Mouse (Mus musculus) midbrain, embryonic 16.5 days (tissue): ENCODE results near the gene Pcdh7. TPM values are rescaled to one million over a fixed set of nuclear protein-coding genes. Genes with fewer than 3 reads are reported as not detected.
A peak's percentile ranks its signal among the peaks of the same experiment; 100 is the strongest.

Experiments used
- ATAC-seq: fragments of 200-750 bp; cut with Nextera tagmentation; 2 replicates; pipeline ENCODE4 v1.8.0; 2017; ENCODE audit warnings: moderate TSS enrichment
- H3K27ac ChIP-seq: fragments of 300-500 bp; sonication (generic); 2 replicates; pipeline ENCODE4 v1.5.1; 2014; ENCODE audit warnings: mild to moderate bottlenecking, low read length, mixed read lengths
- H3K27me3 ChIP-seq: fragments of 300-500 bp; sonication (generic); 2 replicates; pipeline ENCODE4 v1.6.1; 2014; ENCODE audit warnings: low read depth, low read length, mixed read lengths; ENCODE audit not compliant: control insufficient read depth, insufficient read depth
- H3K36me3 ChIP-seq: fragments of 300-500 bp; sonication (generic); 2 replicates; pipeline ENCODE4 v1.6.1; 2014; ENCODE audit warnings: mild to moderate bottlenecking, low read length, moderate library complexity, mixed read lengths; ENCODE audit not compliant: control insufficient read depth, insufficient read depth
- H3K4me1 ChIP-seq: fragments of 300-500 bp; sonication (generic); 2 replicates; pipeline ENCODE4 v1.6.1; 2014; ENCODE audit warnings: mild to moderate bottlenecking, low read length, mixed read lengths; ENCODE audit not compliant: control insufficient read depth, insufficient read depth
- H3K4me2 ChIP-seq: fragments of 300-500 bp; sonication (generic); 2 replicates; pipeline ENCODE4 v1.6.1; 2014; ENCODE audit warnings: mild to moderate bottlenecking, low read length, mixed read lengths
- H3K4me3 ChIP-seq: fragments of 300-500 bp; sonication (generic); 2 replicates; pipeline ENCODE4 v1.5.1; 2014; ENCODE audit warnings: low read depth, mild to moderate bottlenecking, low read length, moderate library complexity, mixed read lengths
- H3K9ac ChIP-seq: fragments of 300-500 bp; sonication (generic); 2 replicates; pipeline ENCODE4 v1.6.1; 2014; ENCODE audit warnings: low read depth, low read length, mixed read lengths
- H3K9me3 ChIP-seq: fragments of 300-500 bp; sonication (generic); replicated peaks from 2 replicates; pipeline ENCODE4 v1.6.1; 2014; ENCODE audit warnings: mild to moderate bottlenecking, low read length, mixed read lengths; ENCODE audit not compliant: control insufficient read depth, poor library complexity, severe bottlenecking
- WGBS: fragments of 180-500 bp; shearing (Covaris S2); extraction: QIAGEN DNeasy Blood & Tissue Kit; methylation state at CpG from one replicate; pipeline ENCODE4 v1.1.7; 2014; 5-methylcytosine and 5-hydroxymethylcytosine counted together
- polyA plus RNA-seq: library from polyadenylated mRNA; unstranded; fragments of >200 nt; fragmentation: Nextera tagmentation; extraction: Ambion mirVana; gene quantifications from 2 replicates; pipeline ENCODE4 v1.2.1, GENCODE M21; 2015

The Pcdh7 gene
- polyA plus RNA-seq, 1 experiment from 2014 or later = 23.5 TPM

- Histone ChIP-seq H3K9ac (no peak overlapping the region), H3K4me2 (no peak overlapping the region), H3K9me3 (no peaks in the 10 kb centered on the region), H3K4me1 (peaks cover 5% of the 10 kb centered on the region; the same call in 1 of the 2 replicates), H3K4me3 (no peak overlapping the region), H3K27me3 (no peaks in the 10 kb centered on the region), H3K36me3 (no peaks in the 10 kb centered on the region), H3K27ac (no peak overlapping the region)
- WGBS = 67% methylated on average over 6 of the region's 6 CpGs
- ATAC-seq = no peak
Measured at GRCm38 (mm10) chr5:57760069-57761063, 42.6 kb downstream of the Pcdh7 start.

GRCm38 (mm10) chr5:57765356-57765755, 47.6 kb downstream of the Pcdh7 start:
- ATAC-seq = peak; percentile 48; the same call in 1 of the 2 replicates
- H3K4me1 ChIP-seq = peaks cover 5% of the 10 kb centered on the region; the same call in 1 of the 2 replicates

GRCm38 (mm10) chr5:57767346-57767745, 49.6 kb downstream of the Pcdh7 start:
- Histone ChIP-seq H3K4me2 (no peak overlapping the region), H3K27me3 (no peaks in the 10 kb centered on the region), H3K9me3 (no peaks in the 10 kb centered on the region), H3K27ac (no peak overlapping the region), H3K36me3 (no peaks in the 10 kb centered on the region), H3K9ac (no peak overlapping the region), H3K4me3 (no peak overlapping the region), H3K4me1 (0 out of 2 replicates have a peak, but pooled peaks cover 3% of the 10 kb centered on the region)
- WGBS = 54% methylated on average over 3 of the region's 3 CpGs
- no peak for ATAC-seq

More at GRCm38 (mm10) chr5:57765356-57765755, 47.6 kb downstream of the Pcdh7 start:
- Histone ChIP-seq H3K9ac (no peak overlapping the region), H3K9me3 (no peaks in the 10 kb centered on the region), H3K27me3 (no peaks in the 10 kb centered on the region), H3K36me3 (no peaks in the 10 kb centered on the region), H3K27ac (no peak overlapping the region), H3K4me2 (no peak overlapping the region), H3K4me3 (no peak overlapping the region)
- 20% methylated on average over 3 of the region's 3 CpGs for WGBS

GRCm38 (mm10) chr5:57768469-57769022, 50.8 kb downstream of the Pcdh7 start:
- Histone ChIP-seq H3K27ac (no peak overlapping the region), H3K4me2 (no peak overlapping the region), H3K9me3 (no peaks in the 10 kb centered on the region), H3K4me3 (no peak overlapping the region), H3K27me3 (no peaks in the 10 kb centered on the region), H3K36me3 (no peaks in the 10 kb centered on the region), H3K4me1 (0 out of 2 replicates have a peak, but pooled peaks cover 3% of the 10 kb centered on the region), H3K9ac (no peak overlapping the region)
- WGBS = 74% methylated on average over 10 of the region's 10 CpGs
- ATAC-seq = no peak

GRCm38 (mm10) chr5:57769644-57770043, 51.9 kb downstream of the Pcdh7 start:
- Histone ChIP-seq H3K9me3 (no peaks in the 10 kb centered on the region), H3K4me1 (0 out of 2 replicates have a peak, but pooled peaks cover 3% of the 10 kb centered on the region), H3K27ac (no peak overlapping the region), H3K4me3 (no peak overlapping the region), H3K4me2 (no peak overlapping the region), H3K9ac (no peak overlapping the region), H3K36me3 (no peaks in the 10 kb centered on the region), H3K27me3 (no peaks in the 10 kb centered on the region)
- no peak for ATAC-seq
- WGBS = 95% methylated on average over 7 of the region's 7 CpGs

- Histone ChIP-seq H3K4me2 (no peak overlapping the region), H3K27ac (no peak overlapping the region), H3K4me3 (no peak overlapping the region), H3K4me1 (0 out of 2 replicates have a peak, but pooled peaks cover under 1% of the 10 kb centered on the region), H3K9me3 (no peaks in the 10 kb centered on the region), H3K36me3 (no peaks in the 10 kb centered on the region), H3K9ac (no peak overlapping the region), H3K27me3 (no peaks in the 10 kb centered on the region)
- no peak for ATAC-seq
- WGBS = 84% methylated on average over 3 of the region's 3 CpGs
Measured at GRCm38 (mm10) chr5:57770364-57770763, 52.6 kb downstream of the Pcdh7 start.

GRCm38 (mm10) chr5:57771122-57771521, 53.4 kb downstream of the Pcdh7 start:
- no peak for ATAC-seq

GRCm38 (mm10) chr5:57772711-57773110, 54.9 kb downstream of the Pcdh7 start:
- Histone ChIP-seq H3K9ac (no peak overlapping the region), H3K9me3 (no peaks in the 10 kb centered on the region), H3K4me2 (no peak overlapping the region), H3K4me1 (no peaks in the 10 kb centered on the region), H3K27ac (no peak overlapping the region), H3K27me3 (no peaks in the 10 kb centered on the region), H3K4me3 (no peak overlapping the region), H3K36me3 (no peaks in the 10 kb centered on the region)
- 89% methylated on average over 3 of the region's 3 CpGs for WGBS
- no peak for ATAC-seq

More at GRCm38 (mm10) chr5:57771122-57771521, 53.4 kb downstream of the Pcdh7 start:
- H3K27me3 ChIP-seq = no peaks in the 10 kb centered on the region
- no peak overlapping the region for H3K4me2 ChIP-seq
- no peaks in the 10 kb centered on the region for H3K36me3 ChIP-seq
- no peaks in the 10 kb centered on the region for H3K4me1 ChIP-seq
- H3K9me3 ChIP-seq = no peaks in the 10 kb centered on the region
- no peak overlapping the region for H3K9ac ChIP-seq
- no peak overlapping the region for H3K27ac ChIP-seq
- H3K4me3 ChIP-seq = no peak overlapping the region
- WGBS = 51% methylated on average over 6 of the region's 6 CpGs

- no peak overlapping the region for H3K27ac ChIP-seq
- H3K9ac ChIP-seq = no peak overlapping the region
- H3K4me1 ChIP-seq = no peaks in the 10 kb centered on the region
- no peaks in the 10 kb centered on the region for H3K9me3 ChIP-seq
- H3K4me2 ChIP-seq = no peak overlapping the region
- H3K4me3 ChIP-seq = no peak overlapping the region
- WGBS = 89% methylated on average over 2 of the region's 2 CpGs
- no peaks in the 10 kb centered on the region for H3K27me3 ChIP-seq
- no peaks in the 10 kb centered on the region for H3K36me3 ChIP-seq
- ATAC-seq = no peak
Measured at GRCm38 (mm10) chr5:57774496-57774895, 56.7 kb downstream of the Pcdh7 start.
